Mouse (Mus musculus) left cerebral cortex, adult 2 months (tissue): ENCODE measurements around the gene Zranb3. TPM values are rescaled to one million over a fixed set of nuclear protein-coding genes. Genes with fewer than 3 reads are reported as not detected.
"Not testable (repeated sequence)": the region's sequence is repeated elsewhere in the genome, so short reads cannot be mapped to it uniquely, and the experiment has no call there.

Experiments used
- DNase-seq, 2 experiments: peaks; one replicate each; pipeline ENCODE4 v3.0.0; 2021 to 2022; ENCODE audit warnings: low spot score in 2 of 2, mixed read lengths in 1 of 2; ENCODE audit errors: extremely low spot score in 1 of 2
- H3K27ac ChIP-seq: fragments of 200-600 bp; 2 replicates; pipeline ENCODE4 v1.8.1; 2022
- H3K4me3 ChIP-seq: fragments of 200-600 bp; 2 replicates; pipeline ENCODE4 v1.8.1; 2022
- CTCF ChIP-seq: fragments of 200-600 bp; IDR thresholded peaks from 2 replicates; pipeline ENCODE4 v1.8.1; 2022; ENCODE audit warnings: antibody characterized with exemption, mild to moderate bottlenecking, moderate library complexity
- intact Hi-C: fragments of 180-260 bp; cut with DNase I; formaldehyde crosslinking; loops from one replicate; pipeline ENCODE4 v1.15.1; 2025
- total RNA-seq, 2 experiments: library from RNA; stranded (reverse); gene quantifications; 2 replicates each; pipeline ENCODE4 v1.2.3; 2021

Zranb3 gene
- total RNA-seq, 2 experiments from 2014 or later: 6.8 to 7.8 TPM

DNA sequence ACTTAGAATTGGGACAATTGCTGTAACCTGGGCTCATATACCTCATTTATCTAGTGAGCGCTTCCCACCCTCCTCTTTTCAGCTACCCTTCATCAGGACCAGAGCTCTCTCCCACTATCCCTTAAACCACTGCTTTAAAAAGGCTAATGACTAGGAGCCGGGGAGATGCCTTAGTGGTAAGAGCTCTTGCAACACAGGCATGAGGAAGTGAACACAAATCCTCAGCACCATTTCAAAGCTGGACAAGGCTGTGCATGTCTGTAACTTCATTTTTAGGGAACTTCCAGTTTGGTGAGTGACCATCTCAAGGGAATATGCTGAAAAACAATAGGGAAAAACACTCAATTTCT, 98.5 kb downstream of the Zranb3 start:
- intact Hi-C loops: no loop called here
- Histone ChIP-seq H3K27ac (peak overlapping the region; percentile 42), H3K4me3 (no peak overlapping the region)
- DNase-seq: no peak
- no peak for TF ChIP-seq CTCF

DNA sequence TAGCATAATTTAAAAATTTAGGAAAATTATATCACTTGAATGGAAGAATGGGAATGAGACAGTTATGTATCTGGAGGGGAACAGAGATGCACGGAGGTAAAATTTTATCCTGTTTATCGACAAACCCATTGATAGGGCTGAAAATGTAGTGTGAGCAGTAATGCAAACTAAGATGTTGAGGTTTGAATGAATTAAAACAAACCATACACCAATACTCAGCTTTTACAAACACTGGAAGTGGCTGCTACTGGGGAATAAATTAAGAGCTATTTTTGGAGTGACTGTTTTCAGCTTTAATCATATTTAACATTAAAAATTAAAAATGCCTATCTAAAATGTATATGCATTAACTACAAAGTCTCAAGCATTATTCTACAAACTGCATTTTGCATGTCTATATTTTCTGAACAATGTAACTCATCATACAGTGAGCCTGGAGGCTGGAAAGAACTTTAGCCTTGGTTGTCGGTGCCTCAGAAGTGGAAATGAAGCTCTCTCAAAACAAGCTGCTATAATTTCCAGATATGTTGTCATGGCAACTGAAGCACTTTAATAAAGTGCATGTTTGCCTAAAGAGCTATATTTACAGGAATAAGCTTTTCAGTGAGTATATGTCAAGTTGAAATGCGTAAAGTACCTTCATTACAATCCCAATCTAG, 99.0 kb downstream of the Zranb3 start:
- intact Hi-C loops: no loop called here
- no peak for TF ChIP-seq CTCF
- Histone ChIP-seq H3K27ac (peak overlapping the region; percentile 42), H3K4me3 (no peak overlapping the region)
- no peak for DNase-seq

GRCm38 (mm10) chr1:128002159-128002558, 100.7 kb downstream of the Zranb3 start:
- no peak overlapping the region for H3K4me3 ChIP-seq
- DNase-seq: no peak
- no peak overlapping the region for H3K27ac ChIP-seq
- intact Hi-C loops: no loop called here
- no peak for TF ChIP-seq CTCF

DNA sequence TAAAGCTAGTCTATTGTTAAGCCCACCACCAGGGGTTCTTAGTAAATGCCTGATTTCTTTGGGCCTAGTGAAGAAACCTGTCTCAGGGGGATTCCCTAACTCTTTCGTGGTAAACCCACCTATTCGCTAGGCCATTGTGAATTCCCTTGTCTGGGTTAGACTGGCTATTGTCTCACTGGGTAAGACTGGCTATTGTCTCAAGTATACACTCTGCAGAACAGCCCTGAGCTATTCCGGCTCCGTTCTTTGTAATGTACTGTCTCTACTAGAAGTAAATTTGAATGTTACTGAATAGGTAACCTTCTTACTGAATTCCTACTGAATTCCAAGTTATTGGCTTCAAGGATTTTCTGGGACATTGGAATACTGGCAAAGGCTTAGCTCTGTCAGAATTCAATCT, 101.9 kb downstream of the Zranb3 start:
- intact Hi-C loops, H3K4me3 ChIP-seq, DNase-seq: not testable (repeated sequence)

GRCm38 (mm10) chr1:127993892-127994291, 109.0 kb downstream of the Zranb3 start:
- no peak for DNase-seq
- peak overlapping the region; percentile 3; the same call in 1 of the 2 replicates for H3K27ac ChIP-seq
- TF ChIP-seq CTCF: no peak
- no peak overlapping the region for H3K4me3 ChIP-seq
- intact Hi-C loops: no loop called here

More for the DNA sequence above, 101.9 kb downstream of the Zranb3 start:
- H3K27ac ChIP-seq: not testable (repeated sequence)

DNA sequence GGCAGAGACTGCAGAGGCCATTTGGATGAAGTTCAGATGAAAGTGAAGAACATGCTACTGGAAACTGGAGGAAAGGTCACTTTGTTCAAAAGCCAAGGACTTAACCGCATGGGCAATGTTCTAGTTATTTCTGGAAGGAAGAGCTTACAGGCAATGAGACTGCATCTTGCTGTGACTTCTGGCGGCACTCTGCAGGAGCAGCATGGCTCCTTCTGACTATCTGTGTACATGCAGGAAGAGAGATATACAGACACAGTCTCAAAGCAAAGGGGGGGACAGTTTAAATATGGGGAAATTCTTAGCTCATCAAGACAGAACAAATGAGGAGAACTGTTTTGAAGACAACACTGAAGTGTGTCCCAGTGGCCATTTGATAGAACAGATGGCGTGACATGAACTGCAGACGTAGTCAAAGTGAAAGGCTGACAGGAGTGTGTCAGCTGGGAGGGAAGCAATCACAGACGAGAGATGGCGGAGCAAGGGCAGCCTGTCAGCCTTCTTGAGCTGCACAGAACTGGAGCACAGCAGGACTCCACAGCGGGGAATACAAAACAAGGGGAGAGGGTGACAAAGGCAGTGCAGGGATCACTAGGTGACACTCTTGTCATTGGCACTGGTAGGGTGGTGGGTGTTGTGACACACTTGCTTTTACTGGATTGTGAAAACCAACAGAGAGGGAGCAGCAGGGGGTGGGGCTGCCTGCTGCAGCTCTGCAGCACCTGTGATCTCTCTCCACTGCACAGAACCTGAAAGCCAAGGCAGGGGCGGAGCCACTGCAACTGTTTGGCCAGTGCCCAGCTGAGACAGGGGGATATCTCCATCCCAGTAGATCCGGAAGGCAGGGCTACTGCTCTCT, 112.7 kb downstream of the Zranb3 start:
- DNase-seq: peak in 1 of 2 experiments; percentile 40
- intact Hi-C loops: no loop called here
- Histone ChIP-seq H3K27ac (peak overlapping the region; percentile 66), H3K4me3 (no peak overlapping the region)
- no peak for TF ChIP-seq CTCF

DNA sequence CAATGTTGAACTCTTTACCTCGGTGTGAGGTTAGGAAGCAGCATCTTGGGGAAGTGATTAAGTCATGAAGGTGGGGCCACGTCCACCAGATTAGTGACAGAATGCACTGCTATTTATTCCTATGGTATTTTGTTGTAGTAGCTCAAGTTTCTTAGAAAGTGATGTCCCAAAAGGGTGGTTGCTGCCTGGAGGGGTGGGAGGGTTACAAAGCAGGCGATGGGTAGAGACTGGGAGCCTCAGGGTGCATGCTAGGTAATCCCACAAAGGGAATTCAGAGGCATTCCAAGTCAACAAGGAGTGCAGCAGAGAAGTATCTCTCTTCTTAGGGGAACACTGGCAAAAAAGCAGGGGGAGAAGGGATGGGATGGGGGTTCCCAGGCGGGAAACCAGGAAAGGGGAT, 113.5 kb downstream of the Zranb3 start:
- intact Hi-C loops: no loop called here
- no peak for DNase-seq
- no peak for TF ChIP-seq CTCF
- Histone ChIP-seq H3K27ac (no peak overlapping the region), H3K4me3 (no peak overlapping the region)

DNA sequence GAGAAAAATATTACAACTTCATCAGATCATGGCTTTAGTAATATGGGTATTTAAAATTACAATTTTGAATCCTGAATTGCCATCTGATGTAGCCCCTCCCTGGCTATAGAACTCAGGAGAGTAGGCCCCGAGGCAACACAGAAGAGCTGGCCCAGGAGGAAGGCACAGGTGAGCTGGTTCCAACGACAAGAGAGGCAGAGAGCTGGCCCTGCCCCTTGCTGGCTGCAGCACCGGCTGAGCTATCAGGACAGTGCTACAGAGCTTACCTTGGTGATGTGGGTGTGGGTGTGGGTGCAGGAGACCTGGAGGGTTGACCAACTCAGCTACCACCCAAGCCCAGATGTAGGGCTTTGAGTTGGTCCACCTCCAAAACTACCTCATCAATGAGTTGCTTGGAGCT, 114.6 kb downstream of the Zranb3 start:
- Histone ChIP-seq H3K27ac (no peak overlapping the region), H3K4me3 (no peak overlapping the region)
- intact Hi-C loops: no loop called here
- no peak for DNase-seq
- no peak for TF ChIP-seq CTCF

GRCm38 (mm10) chr1:127985391-127985790, 117.5 kb downstream of the Zranb3 start:
- DNase-seq: no peak
- Histone ChIP-seq H3K4me3 (no peak overlapping the region), H3K27ac (no peak overlapping the region)
- TF ChIP-seq CTCF: no peak; the same call in 1 of the 2 replicates
- intact Hi-C loops: no loop called here

DNA sequence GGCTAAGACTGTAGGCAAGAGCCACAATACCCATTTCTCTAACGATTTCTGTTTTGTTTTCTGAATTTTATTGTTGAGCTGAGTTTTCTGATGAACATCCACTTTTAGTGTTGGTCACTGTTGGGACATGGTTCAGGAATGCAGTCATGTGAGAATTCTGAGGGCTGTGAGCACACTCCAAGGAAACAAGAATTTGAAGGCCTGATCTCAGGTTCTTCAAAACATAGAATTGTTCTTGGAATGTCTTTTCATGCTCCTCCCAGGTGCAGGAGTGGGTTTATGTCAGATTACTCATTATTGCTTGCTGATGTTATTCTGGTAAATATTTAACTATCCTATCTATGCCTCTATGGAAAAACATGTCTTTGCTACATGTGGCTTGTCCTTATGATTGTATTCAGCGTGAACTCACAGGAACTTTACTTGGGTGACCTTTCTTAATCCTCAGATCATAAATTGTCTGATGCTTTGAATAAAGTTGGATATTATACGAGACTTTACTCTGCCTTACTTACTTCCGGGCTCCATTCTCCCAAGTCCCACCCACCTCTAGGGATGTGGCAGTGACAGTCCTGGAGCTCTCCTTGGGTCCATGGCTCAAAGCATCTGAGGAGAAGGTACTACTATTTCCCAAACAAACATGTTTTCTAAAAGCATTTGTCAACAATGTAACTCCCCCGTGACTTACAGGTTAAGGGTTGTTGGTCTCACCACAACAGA, 119.4 kb downstream of the Zranb3 start:
- intact Hi-C loops: no loop called here
- Histone ChIP-seq H3K4me3 (no peak overlapping the region), H3K27ac (no peak overlapping the region)
- no peak for DNase-seq
- TF ChIP-seq CTCF: no peak

DNA sequence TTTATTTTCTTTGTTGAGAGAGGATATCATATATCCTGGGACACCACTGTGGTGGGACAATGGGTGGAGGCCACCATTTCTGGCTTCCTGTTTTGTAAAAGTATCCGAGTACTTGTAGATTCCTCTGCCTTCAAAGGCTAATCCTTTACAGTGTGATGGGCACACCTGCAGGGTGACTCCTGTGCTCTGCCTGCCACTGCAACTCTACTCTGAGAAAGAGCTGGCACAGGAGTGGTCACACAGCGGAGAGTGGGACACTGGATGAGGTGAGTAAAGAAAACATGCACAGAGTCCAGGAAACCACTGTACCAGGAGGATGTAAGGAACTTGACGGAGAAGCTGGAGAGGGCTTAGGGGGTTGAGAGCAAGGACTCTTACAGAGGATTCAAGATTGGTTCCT, 120.6 kb downstream of the Zranb3 start:
- no peak overlapping the region for H3K4me3 ChIP-seq
- intact Hi-C loops: no loop called here
- DNase-seq: no peak
- no peak for TF ChIP-seq CTCF
- H3K27ac ChIP-seq: no peak overlapping the region

GRCm38 (mm10) chr1:127980911-127981559, 121.8 kb downstream of the Zranb3 start:
- DNase-seq: no peak

More at GRCm38 (mm10) chr1:127980911-127981559, 121.8 kb downstream of the Zranb3 start:
- Histone ChIP-seq H3K4me3 (no peak overlapping the region), H3K27ac (no peak overlapping the region)
- intact Hi-C loops: no loop called here
- no peak; the same call in 1 of the 2 replicates for TF ChIP-seq CTCF
